Mouse (Mus musculus) CH12.LX (cell line): ENCODE data around the gene Chil4. TPM values are rescaled to one million over a fixed set of nuclear protein-coding genes. Genes with fewer than 3 reads are reported as not detected.
"Not testable (repeated sequence)": the region's sequence is repeated elsewhere in the genome, so short reads cannot be mapped to it uniquely, and the experiment has no call there.

ENCODE experiments used
- DNase-seq: peaks from one replicate; pipeline ENCODE4 v3.0.0-alpha.2; 2013; ENCODE audit errors: extremely low read depth
- H3K27ac ChIP-seq: 2 replicates; pipeline ENCODE4 v1.5.1; 2012; ENCODE audit warnings: low read depth, mild to moderate bottlenecking, control low read depth, moderate library complexity; ENCODE audit not compliant: insufficient read depth
- H3K27me3 ChIP-seq: replicated peaks from 2 replicates; pipeline ENCODE3; 2012; ENCODE audit warnings: inconsistent platforms
- H3K36me3 ChIP-seq, 2 experiments: replicated peaks in 1 of 2; 2 replicates each; pipeline versions ENCODE3 to v1.6.1; 2012; ENCODE audit warnings: inconsistent platforms in 1 of 2, low read length in 1 of 2, mild to moderate bottlenecking in 1 of 2, mixed read lengths in 1 of 2, moderate library complexity in 1 of 2; ENCODE audit not compliant: control insufficient read depth in 1 of 2, insufficient read depth in 1 of 2
- H3K4me1 ChIP-seq, 2 experiments: 2 replicates each; pipeline ENCODE4 v1.6.1; 2012; ENCODE audit warnings: inconsistent platforms in 1 of 2, moderate library complexity in 1 of 2; ENCODE audit not compliant: insufficient read depth in 2 of 2, control insufficient read depth in 1 of 2
- H3K4me2 ChIP-seq: 2 replicates; pipeline ENCODE4 v1.6.1; 2012; ENCODE audit warnings: low read depth, mild to moderate bottlenecking, control low read depth; ENCODE audit not compliant: poor library complexity, insufficient read depth, severe bottlenecking
- H3K4me3 ChIP-seq, 3 experiments: fragments of 150-350 bp in 1 of 3; sonication (generic) in 1 of 3; replicated peaks in 1 of 3; 2 replicates each; pipeline versions ENCODE3 to v1.5.1; 2011 to 2012; ENCODE audit warnings: low read depth in 2 of 3, low read length in 2 of 3, mild to moderate bottlenecking in 2 of 3, moderate library complexity in 2 of 3, control low read depth in 1 of 3, improper control_type of control experiment in 1 of 3, inconsistent platforms in 1 of 3, mixed read lengths in 1 of 3; ENCODE audit not compliant: poor library complexity in 1 of 3
- H3K79me2 ChIP-seq: replicated peaks from 2 replicates; pipeline ENCODE4 v1.6.1; 2012; ENCODE audit warnings: mild to moderate bottlenecking, moderate library complexity; ENCODE audit not compliant: control insufficient read depth, poor library complexity, insufficient read depth, severe bottlenecking; ENCODE audit errors: extremely low read depth
- H3K9ac ChIP-seq: 2 replicates; pipeline ENCODE4 v1.6.1; 2012; ENCODE audit warnings: low read depth, mild to moderate bottlenecking, control low read depth, moderate library complexity; ENCODE audit not compliant: insufficient read depth
- H3K9me3 ChIP-seq: replicated peaks from 2 replicates; pipeline ENCODE3; 2012; ENCODE audit warnings: low read length, inconsistent platforms, mixed read lengths
- BHLHE40 ChIP-seq: IDR thresholded peaks from 2 replicates; pipeline ENCODE4 v1.6.1; 2011; ENCODE audit warnings: mild to moderate bottlenecking, low read depth, low read length, improper control_type of control experiment
- CHD1 ChIP-seq: IDR thresholded peaks from 2 replicates; pipeline ENCODE4 v1.6.1; 2012; ENCODE audit warnings: low read depth, low read length, improper control_type of control experiment, inconsistent platforms
- CHD2 ChIP-seq: IDR thresholded peaks from 2 replicates; pipeline ENCODE4 v1.6.1; 2011; ENCODE audit warnings: low read length, improper control_type of control experiment
- CTCF ChIP-seq, 2 experiments: IDR thresholded peaks in 1 of 2; conservative IDR thresholded peaks in 1 of 2; 2 replicates each; pipeline ENCODE4 v1.5.1; 2011 to 2012; ENCODE audit warnings: low read depth in 2 of 2, low read length in 2 of 2, improper control_type of control experiment in 1 of 2, inconsistent platforms in 1 of 2, mild to moderate bottlenecking in 1 of 2, moderate library complexity in 1 of 2
- E2F4 ChIP-seq: IDR thresholded peaks from 2 replicates; pipeline ENCODE4 v1.6.1; 2011; ENCODE audit warnings: low read depth, low read length, improper control_type of control experiment; ENCODE audit not compliant: insufficient replicate concordance
- EP300 ChIP-seq: IDR thresholded peaks from 2 replicates; pipeline ENCODE4 v1.6.1; 2011; ENCODE audit warnings: low read length, improper control_type of control experiment
- ETS1 ChIP-seq: conservative IDR thresholded peaks from 2 replicates; pipeline ENCODE4 v1.6.1; 2012; ENCODE audit warnings: low read depth, mild to moderate bottlenecking, inconsistent platforms, low read length, improper control_type of control experiment, moderate library complexity
- IRF4 ChIP-seq: IDR thresholded peaks from 2 replicates; pipeline ENCODE4 v1.6.1; 2014; ENCODE audit warnings: low read depth, mild to moderate bottlenecking, inconsistent platforms, low read length, improper control_type of control experiment
- JUND ChIP-seq: conservative IDR thresholded peaks from 2 replicates; pipeline ENCODE4 v1.6.1; 2011; ENCODE audit warnings: low read depth, low read length, improper control_type of control experiment
- MAFK ChIP-seq: IDR thresholded peaks from 2 replicates; pipeline ENCODE4 v1.6.1; 2011; ENCODE audit warnings: low read length, improper control_type of control experiment; ENCODE audit not compliant: insufficient replicate concordance
- MAX ChIP-seq: IDR thresholded peaks from 2 replicates; pipeline ENCODE4 v1.6.1; 2011; ENCODE audit warnings: low read length, improper control_type of control experiment
- MAZ ChIP-seq: IDR thresholded peaks from 2 replicates; pipeline ENCODE4 v1.6.1; 2012; ENCODE audit warnings: low read depth, mild to moderate bottlenecking, inconsistent platforms, low read length, improper control_type of control experiment, moderate library complexity
- MEF2A ChIP-seq: IDR thresholded peaks from 2 replicates; pipeline ENCODE4 v1.6.1; 2014; ENCODE audit warnings: low read depth, mild to moderate bottlenecking, inconsistent platforms, low read length, improper control_type of control experiment, borderline replicate concordance
- MXI1 ChIP-seq: IDR thresholded peaks from 2 replicates; pipeline ENCODE4 v1.6.1; 2011; ENCODE audit warnings: mild to moderate bottlenecking, low read depth, low read length, improper control_type of control experiment
- MYC ChIP-seq: IDR thresholded peaks from 2 replicates; pipeline ENCODE4 v1.6.1; 2011; ENCODE audit warnings: low read depth, mild to moderate bottlenecking, improper control_type of control experiment, low read length
- NRF1 ChIP-seq: IDR thresholded peaks from 2 replicates; pipeline ENCODE4 v1.6.1; 2014; ENCODE audit warnings: low read depth, mild to moderate bottlenecking, inconsistent platforms, low read length, improper control_type of control experiment, moderate library complexity
- POLR2AphosphoS2 ChIP-seq: IDR thresholded peaks from 2 replicates; pipeline ENCODE4 v1.6.1; 2011; ENCODE audit warnings: low read depth, low read length, improper control_type of control experiment
- RCOR1 ChIP-seq: conservative IDR thresholded peaks from 2 replicates; pipeline ENCODE4 v1.6.1; 2012; ENCODE audit warnings: low read depth, mild to moderate bottlenecking, inconsistent platforms, low read length, improper control_type of control experiment
- ZC3H11A ChIP-seq: IDR thresholded peaks from 2 replicates; pipeline ENCODE4 v1.6.1; 2012; ENCODE audit warnings: low read depth, mild to moderate bottlenecking, inconsistent platforms, low read length, improper control_type of control experiment
- ZMIZ1 ChIP-seq: IDR thresholded peaks from 2 replicates; pipeline ENCODE4 v1.6.1; 2012; ENCODE audit warnings: low read depth, mild to moderate bottlenecking, inconsistent platforms, low read length, improper control_type of control experiment
- ZNF384 ChIP-seq: IDR thresholded peaks from 2 replicates; pipeline ENCODE4 v1.6.1; 2012; ENCODE audit warnings: low read depth, low read length, improper control_type of control experiment, inconsistent platforms
- dilution Hi-C: fragments of 300-500 bp; cut with MboI; formaldehyde crosslinking; loops from 2 replicates; pipeline ENCODE4 v1.14.3; 2020; ENCODE audit warnings: low sequenced_read_pairs; ENCODE audit not compliant: extremely low pct_unique_long_range_greater_than_20kb, extremely low pct_ligation_motif_present
- in situ Hi-C: fragments of 300-500 bp; cut with MboI; formaldehyde crosslinking; loops from 3 replicates; pipeline ENCODE4 v1.14.3; 2019; ENCODE audit warnings: low sequenced_read_pairs, low pct_ligation_motif_present, low pct_unique_long_range_greater_than_20kb, mixed read lengths
- polyA plus RNA-seq: library from polyadenylated mRNA; unstranded; fragments of >175 nt; gene quantifications from 2 replicates; pipeline ENCODE4 v1.2.1, GENCODE M21; 2012; ENCODE audit warnings: low read depth; ENCODE audit not compliant: insufficient read length
- total RNA-seq, 2 experiments: library from RNA; depleted of rRNA; stranded (reverse); fragments of 300-350 nt in 1 of 2; fragments of >200 nt in 1 of 2; gene quantifications; 2 replicates each; pipeline ENCODE4 v1.2.3; 2012 to 2014

Gene Chil4
- total and polyA plus RNA-seq, 3 experiments: not detected

- TF ChIP-seq ZC3H11A: no peak
- TF ChIP-seq, all 38 proteins: peak for 0
Observed at GRCm38 (mm10) chr3:106239196-106239791, 20.0 kb upstream of the Chil4 start (continued).

DNA sequence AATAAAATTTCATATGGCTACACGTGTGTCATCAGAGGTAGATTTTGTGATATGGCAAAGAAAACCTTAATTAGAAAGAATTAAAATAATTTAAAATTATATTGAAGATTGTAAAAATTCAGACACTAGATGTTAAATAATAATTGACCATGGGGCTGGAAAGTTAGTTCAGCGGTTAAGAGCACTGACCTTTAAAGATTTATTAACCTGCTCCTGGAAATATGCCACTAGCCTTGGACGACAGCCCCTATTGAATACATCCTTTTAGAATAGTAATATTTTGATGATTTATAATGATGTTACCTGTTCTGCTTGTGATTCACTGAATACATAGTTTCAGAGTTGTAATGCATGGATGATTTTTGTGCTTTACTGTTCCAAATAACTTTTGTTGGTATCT is 4.1 kb upstream of the Chil4 start:
- in situ Hi-C loops, H3K79me2 ChIP-seq, DNase-seq, H3K4me3 ChIP-seq, H3K9me3 ChIP-seq, H3K27me3 ChIP-seq, H3K9ac ChIP-seq, H3K36me3 ChIP-seq, H3K4me2 ChIP-seq, H3K27ac ChIP-seq, dilution Hi-C loops: not testable (repeated sequence)
- H3K4me1 ChIP-seq: peaks cover 4 to 21% of the 10 kb centered on the region in 2 experiments; a peak in 3 of 4 replicates

DNA sequence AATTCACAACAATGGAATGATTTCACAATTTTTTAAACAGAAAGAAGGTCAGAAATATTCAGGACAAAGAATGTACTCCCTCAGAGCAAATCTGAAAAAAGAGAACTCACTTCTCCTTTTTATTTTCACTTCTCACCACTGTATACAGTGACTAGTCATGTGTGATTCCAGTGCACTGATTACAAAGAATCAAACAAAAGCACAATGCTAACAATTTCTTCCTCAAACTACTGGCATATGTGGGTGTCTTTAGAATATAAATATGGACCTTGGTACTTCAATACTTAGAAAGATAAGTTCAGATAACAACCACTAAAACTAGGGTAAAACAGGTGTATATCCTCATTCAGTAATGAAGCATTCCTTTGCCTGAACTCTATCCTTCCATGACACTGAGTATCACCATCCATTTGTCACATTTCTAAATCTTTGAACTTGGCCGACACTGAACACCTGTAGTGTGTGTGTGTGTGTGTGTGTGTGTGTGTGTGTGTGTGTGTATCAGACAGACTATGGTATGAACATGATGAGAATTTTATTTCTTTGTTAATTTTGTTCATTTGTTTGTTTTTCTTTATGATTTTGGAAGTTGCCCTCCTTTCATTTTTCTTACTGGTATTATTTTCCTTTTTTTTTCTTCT is 2.4 kb upstream of the Chil4 start:
- Histone ChIP-seq H3K4me1 (peaks cover 4 to 21% of the 10 kb centered on the region in 2 experiments; a peak in 3 of 4 replicates), H3K9ac (no peak overlapping the region), H3K4me3 (no peak overlapping the region), H3K79me2 (no peaks in the 10 kb centered on the region), H3K27me3 (no peaks in the 10 kb centered on the region), H3K27ac (no peak overlapping the region), H3K9me3 (no peaks in the 10 kb centered on the region), H3K36me3 (no peaks in the 10 kb centered on the region), H3K4me2 (no peak overlapping the region; the same call in 1 of the 2 replicates)
- dilution Hi-C loops: no loop called here
- DNase-seq: peak; percentile 52
- in situ Hi-C loops: no loop called here
- no peak for TF ChIP-seq MAZ
- 0 out of 2 replicates have a peak, but pooled peaks have one; percentile 26 for TF ChIP-seq E2F4
- peak; percentile 98 for TF ChIP-seq EP300
- peak; percentile 42; the same call in 1 of the 2 replicates for TF ChIP-seq ETS1
- peak; percentile 25; the same call in 1 of the 2 replicates for TF ChIP-seq ZMIZ1
- TF ChIP-seq CHD1: no peak
- TF ChIP-seq MEF2A: no peak
- TF ChIP-seq RCOR1: peak; percentile 81; the same call in 1 of the 2 replicates
- peak; percentile 61; the same call in 1 of the 2 replicates for TF ChIP-seq JUND
- TF ChIP-seq NRF1: no peak
- peak; percentile 85 for TF ChIP-seq ZNF384
- TF ChIP-seq CHD2: peak; percentile 41; the same call in 1 of the 2 replicates
- TF ChIP-seq IRF4: peak; percentile 94
- 0 out of 2 replicates have a peak, but pooled peaks have one; percentile 29 for TF ChIP-seq MYC
- peak; percentile 74 for TF ChIP-seq BHLHE40
- TF ChIP-seq MXI1: no peak
- no peak for TF ChIP-seq POLR2AphosphoS2
- 0 out of 2 replicates have a peak, but pooled peaks have one; percentile 28 for TF ChIP-seq MAFK
- TF ChIP-seq MAX: peak; percentile 54; the same call in 1 of the 2 replicates
- TF ChIP-seq CTCF (conservative IDR thresholded peaks at IDR 0.05 in 1 of 2, IDR thresholded peaks at IDR 0.05 in 1 of 2; ENCODE audit: low read depth in 2 of 2, low read length in 2 of 2): no peak

DNA sequence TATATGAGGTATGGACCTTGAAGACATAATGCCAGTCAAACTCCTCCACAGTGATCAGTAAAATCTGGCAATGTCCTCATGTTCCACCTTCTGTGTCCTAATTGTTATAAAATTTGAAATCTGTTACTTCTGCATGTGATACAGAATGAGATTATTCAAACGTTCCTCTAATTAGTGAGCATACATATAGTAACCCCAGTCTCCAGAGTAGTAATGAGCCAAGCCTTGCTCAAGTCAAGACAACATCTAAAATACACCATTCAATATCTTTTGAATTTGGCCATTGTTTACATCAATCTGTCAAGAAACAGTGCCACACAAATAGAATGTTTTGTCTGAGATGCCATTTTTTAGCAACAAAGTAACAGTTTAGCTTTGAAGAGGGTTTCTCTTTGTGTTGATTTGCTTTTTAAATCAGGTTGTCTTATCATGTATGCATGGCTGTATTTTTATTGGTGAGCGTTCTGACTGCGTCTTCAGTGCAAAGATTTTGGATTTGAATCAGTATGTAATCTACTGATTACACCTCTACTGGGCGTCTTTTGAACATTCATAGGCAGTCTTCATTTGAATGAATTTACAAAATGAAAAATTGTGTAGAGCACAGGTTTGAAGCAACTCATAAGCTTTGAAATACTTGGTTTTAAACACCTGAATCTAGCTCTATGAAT is 888 bp downstream of the Chil4 start:
- H3K27ac ChIP-seq, H3K4me3 ChIP-seq, in situ Hi-C loops, dilution Hi-C loops, H3K27me3 ChIP-seq, H3K9ac ChIP-seq, H3K9me3 ChIP-seq, H3K79me2 ChIP-seq, DNase-seq, H3K36me3 ChIP-seq, H3K4me2 ChIP-seq: not testable (repeated sequence)
- H3K4me1 ChIP-seq: peaks cover 4 to 19% of the 10 kb centered on the region in 2 experiments; a peak in 3 of 4 replicates
